Mouse (Mus musculus) MEL (cell line): ENCODE measurements around the gene Apol8. TPM values are rescaled to one million over a fixed set of nuclear protein-coding genes. Genes with fewer than 3 reads are reported as not detected.

Source experiments
- DNase-seq: peaks from one replicate; pipeline ENCODE4 v3.0.0; 2011; ENCODE audit warnings: low read depth, low spot score
- H3K27ac ChIP-seq: 2 replicates; pipeline ENCODE4 v1.5.1; 2012; ENCODE audit warnings: low read depth, mild to moderate bottlenecking, control low read depth, low read length, moderate library complexity; ENCODE audit not compliant: control insufficient read depth
- H3K27me3 ChIP-seq, 2 experiments: fragments of 150-350 bp in 1 of 2; sonication (generic) in 1 of 2; 2 replicates each; pipeline ENCODE4 v1.6.1; 2012; ENCODE audit warnings: low read length in 2 of 2, mild to moderate bottlenecking in 2 of 2, improper control_type of control experiment in 1 of 2, moderate library complexity in 1 of 2; ENCODE audit not compliant: insufficient read depth in 2 of 2, control insufficient read depth in 1 of 2
- H3K36me3 ChIP-seq, 2 experiments: 2 replicates each; pipeline ENCODE4 v1.6.1; 2012 to 2014; ENCODE audit warnings: low read length in 2 of 2, improper control_type of control experiment in 1 of 2, inconsistent platforms in 1 of 2, mild to moderate bottlenecking in 1 of 2; ENCODE audit not compliant: insufficient read depth in 2 of 2, control insufficient read depth in 1 of 2
- H3K4me1 ChIP-seq, 2 experiments: fragments of 150-350 bp in 1 of 2; sonication (generic) in 1 of 2; 2 replicates each; pipeline ENCODE4 v1.6.1; 2012; ENCODE audit warnings: low read length in 2 of 2, improper control_type of control experiment in 1 of 2, mild to moderate bottlenecking in 1 of 2; ENCODE audit not compliant: insufficient read depth in 2 of 2, control insufficient read depth in 1 of 2
- H3K4me3 ChIP-seq, 2 experiments: fragments of 150-350 bp in 1 of 2; sonication (generic) in 1 of 2; 2 replicates each; pipeline ENCODE4 v1.5.1; 2012; ENCODE audit warnings: low read depth in 2 of 2, low read length in 2 of 2, mild to moderate bottlenecking in 2 of 2, moderate library complexity in 2 of 2, control low read depth in 1 of 2, improper control_type of control experiment in 1 of 2; ENCODE audit not compliant: control insufficient read depth in 1 of 2, insufficient read depth in 1 of 2
- H3K79me2 ChIP-seq: 2 replicates; pipeline ENCODE4 v1.6.1; 2012; ENCODE audit warnings: mild to moderate bottlenecking, low read length, moderate library complexity; ENCODE audit not compliant: control insufficient read depth, poor library complexity, insufficient read depth
- H3K9ac ChIP-seq: 2 replicates; pipeline ENCODE4 v1.6.1; 2012; ENCODE audit warnings: low read depth, mild to moderate bottlenecking, control low read depth, low read length, moderate library complexity; ENCODE audit not compliant: control insufficient read depth, poor library complexity, severe bottlenecking
- H3K9me3 ChIP-seq: fragments of 150-350 bp; sonication (generic); replicated peaks from 2 replicates; pipeline ENCODE4 v1.6.1; 2012; ENCODE audit warnings: mild to moderate bottlenecking, low read length, improper control_type of control experiment, moderate library complexity; ENCODE audit not compliant: insufficient read depth
- CHD1 ChIP-seq: IDR thresholded peaks from 2 replicates; pipeline ENCODE4 v1.6.1; 2012; ENCODE audit warnings: low read depth, mild to moderate bottlenecking, inconsistent platforms, low read length, improper control_type of control experiment
- CTCF ChIP-seq, 3 experiments: IDR thresholded peaks in 2 of 3; conservative IDR thresholded peaks in 1 of 3; 2 replicates each; pipeline ENCODE4 v1.5.1; 2011 to 2012; ENCODE audit warnings: low read length in 3 of 3, low read depth in 2 of 3, mild to moderate bottlenecking in 2 of 3, improper control_type of control experiment in 1 of 3, inconsistent platforms in 1 of 3, mixed read lengths in 1 of 3, moderate library complexity in 1 of 3; ENCODE audit not compliant: control insufficient read depth in 1 of 3, insufficient read depth in 1 of 3, poor library complexity in 1 of 3, severe bottlenecking in 1 of 3
- ETS1 ChIP-seq: IDR thresholded peaks from 2 replicates; pipeline ENCODE4 v1.6.1; 2012; ENCODE audit warnings: low read depth, mild to moderate bottlenecking, inconsistent platforms, low read length, improper control_type of control experiment, moderate library complexity
- GABPA ChIP-seq: IDR thresholded peaks from 2 replicates; pipeline ENCODE4 v1.6.1; 2012; ENCODE audit warnings: low read depth, mild to moderate bottlenecking, inconsistent platforms, low read length, improper control_type of control experiment, moderate library complexity
- HCFC1 ChIP-seq: IDR thresholded peaks from 2 replicates; pipeline ENCODE4 v1.6.1; 2012; ENCODE audit warnings: low read depth, mild to moderate bottlenecking, inconsistent platforms, low read length, improper control_type of control experiment, moderate library complexity
- KAT2A ChIP-seq: conservative IDR thresholded peaks from 2 replicates; pipeline ENCODE4 v1.6.1; 2012; ENCODE audit warnings: low read depth, low read length, improper control_type of control experiment, inconsistent platforms
- MAFK ChIP-seq: IDR thresholded peaks from 2 replicates; pipeline ENCODE4 v1.6.1; 2011; ENCODE audit warnings: low read depth, mild to moderate bottlenecking, low read length, improper control_type of control experiment, borderline replicate concordance
- MAX ChIP-seq: IDR thresholded peaks from 2 replicates; pipeline ENCODE4 v1.6.1; 2011; ENCODE audit warnings: low read length, improper control_type of control experiment
- MAZ ChIP-seq: IDR thresholded peaks from 2 replicates; pipeline ENCODE4 v1.6.1; 2012; ENCODE audit warnings: low read depth, mild to moderate bottlenecking, inconsistent platforms, low read length, improper control_type of control experiment
- MYB ChIP-seq: IDR thresholded peaks from 2 replicates; pipeline ENCODE4 v1.6.1; 2011; ENCODE audit warnings: mild to moderate bottlenecking, low read depth, low read length, improper control_type of control experiment
- NELFE ChIP-seq: IDR thresholded peaks from 2 replicates; pipeline ENCODE4 v1.6.1; 2011; ENCODE audit warnings: low read depth, low read length, improper control_type of control experiment
- POLR2A ChIP-seq, 2 experiments: IDR thresholded peaks; 2 replicates each; pipeline ENCODE4 v1.6.1; 2011 to 2012; ENCODE audit warnings: low read length in 2 of 2, mild to moderate bottlenecking in 2 of 2, control low read depth in 1 of 2, improper control_type of control experiment in 1 of 2, low read depth in 1 of 2, moderate library complexity in 1 of 2; ENCODE audit not compliant: control insufficient read depth in 1 of 2, insufficient read depth in 1 of 2, poor library complexity in 1 of 2
- POLR2AphosphoS2 ChIP-seq: IDR thresholded peaks from 2 replicates; pipeline ENCODE4 v1.6.1; 2011; ENCODE audit warnings: low read length, improper control_type of control experiment
- RAD21 ChIP-seq: IDR thresholded peaks from 2 replicates; pipeline ENCODE4 v1.6.1; 2011; ENCODE audit warnings: mild to moderate bottlenecking, low read depth, low read length, improper control_type of control experiment
- SIN3A ChIP-seq: IDR thresholded peaks from 2 replicates; pipeline ENCODE4 v1.6.1; 2012; ENCODE audit warnings: low read length, improper control_type of control experiment, inconsistent platforms
- SMC3 ChIP-seq: IDR thresholded peaks from 2 replicates; pipeline ENCODE4 v1.6.1; 2011; ENCODE audit warnings: low read depth, low read length, improper control_type of control experiment
- TCF12 ChIP-seq: IDR thresholded peaks from 2 replicates; pipeline ENCODE4 v1.6.1; 2014; ENCODE audit warnings: low read depth, mild to moderate bottlenecking, inconsistent platforms, low read length, improper control_type of control experiment, moderate library complexity
- UBTF ChIP-seq: IDR thresholded peaks from 2 replicates; pipeline ENCODE4 v1.6.1; 2012; ENCODE audit warnings: low read depth, mild to moderate bottlenecking, inconsistent platforms, low read length, improper control_type of control experiment, moderate library complexity, borderline replicate concordance; ENCODE audit not compliant: insufficient read depth
- USF2 ChIP-seq, 2 experiments: IDR thresholded peaks; 2 replicates each; pipeline ENCODE4 v1.6.1; 2011 to 2012; ENCODE audit warnings: improper control_type of control experiment in 2 of 2, low read length in 2 of 2, borderline replicate concordance in 1 of 2, inconsistent platforms in 1 of 2, low read depth in 1 of 2, mild to moderate bottlenecking in 1 of 2; ENCODE audit not compliant: insufficient read depth in 1 of 2
- ZC3H11A ChIP-seq: IDR thresholded peaks from 2 replicates; pipeline ENCODE4 v1.6.1; 2012; ENCODE audit warnings: low read depth, mild to moderate bottlenecking, inconsistent platforms, low read length, improper control_type of control experiment
- polyA plus RNA-seq, 2 experiments: library from polyadenylated mRNA; stranded (reverse) in 1 of 2; unstranded in 1 of 2; fragments of >175 nt in 1 of 2; fragments of >200 nt in 1 of 2; gene quantifications; 2 replicates each; pipeline versions ENCODE4 v1.2.1 to v1.2.4; 2012; ENCODE audit warnings: low replicate concordance in 2 of 2, low read depth in 1 of 2; ENCODE audit not compliant: insufficient read length in 2 of 2, insufficient read depth in 1 of 2, missing spikeins in 1 of 2
- total RNA-seq: library from RNA; depleted of rRNA; stranded (reverse); fragments of 300-350 nt; gene quantifications from 2 replicates; pipeline ENCODE4 v1.2.3, GENCODE M21; 2012

The Apol8 gene
- total and polyA plus RNA-seq, 3 experiments, result 0.74 to 1.4 TPM; not detected in 1

GRCm38 (mm10) chr15:77763050-77763449 lies 6.2 kb upstream of the Apol8 start:
- peaks cover 0 to 4% of the 10 kb centered on the region in 2 experiments; a peak in 1 of 4 replicates for H3K36me3 ChIP-seq
- no peaks in the 10 kb centered on the region for H3K79me2 ChIP-seq
- DNase-seq, result no peak
- H3K27ac ChIP-seq, result no peak overlapping the region
- H3K4me3 ChIP-seq, result no peak overlapping the region
- H3K4me1 ChIP-seq, result no peaks in the 10 kb centered on the region
- TF ChIP-seq GABPA (no peak), UBTF (no peak), MAZ (no peak), KAT2A (no peak), HCFC1 (no peak), POLR2AphosphoS2 (no peak), POLR2A (IDR thresholded peaks at IDR 0.05; ENCODE audit: control insufficient read depth in 1 of 2, insufficient read depth in 1 of 2, low read depth in 1 of 2, low read length in 2 of 2, poor library complexity in 1 of 2) (no peak), USF2 (IDR thresholded peaks at IDR 0.05; ENCODE audit: borderline replicate concordance in 1 of 2, insufficient read depth in 1 of 2, low read depth in 1 of 2, low read length in 2 of 2) (no peak), NELFE (no peak), MAX (no peak), RAD21 (no peak), SIN3A (no peak), ZC3H11A (no peak), TCF12 (no peak), MYB (no peak), ETS1 (no peak)
- no peak overlapping the region for H3K9ac ChIP-seq
- no peaks in the 10 kb centered on the region for H3K27me3 ChIP-seq
- H3K9me3 ChIP-seq, result no peaks in the 10 kb centered on the region

- Histone ChIP-seq H3K27me3 (no peaks in the 10 kb centered on the region), H3K9me3 (no peaks in the 10 kb centered on the region), H3K9ac (no peak overlapping the region), H3K27ac (no peak overlapping the region), H3K4me3 (no peak overlapping the region), H3K36me3 (peaks cover 0 to 4% of the 10 kb centered on the region in 2 experiments; a peak in 1 of 4 replicates), H3K4me1 (0 out of 4 replicates have a peak, but pooled peaks cover 0 to 3% of the 10 kb centered on the region in 2 experiments), H3K79me2 (no peaks in the 10 kb centered on the region)
- peak; percentile 73 for TF ChIP-seq SMC3
- TF ChIP-seq SIN3A, result no peak
- TF ChIP-seq MAFK, result no peak
- no peak for TF ChIP-seq CHD1
- TF ChIP-seq ZC3H11A, result peak; percentile 32
- peak; percentile 47 for TF ChIP-seq RAD21
- TF ChIP-seq CTCF (IDR thresholded peaks at IDR 0.05 in 2 of 3, conservative IDR thresholded peaks at IDR 0.05 in 1 of 3; ENCODE audit: control insufficient read depth in 1 of 3, insufficient read depth in 1 of 3, low read depth in 2 of 3, low read length in 3 of 3, poor library complexity in 1 of 3, severe bottlenecking in 1 of 3), result peak; percentile 72 to 80 (median 75)
- DNase-seq, result peak; percentile 66
Measured at GRCm38 (mm10) chr15:77761561-77762380, 5.0 kb upstream of the Apol8 start.
